Mouse (Mus musculus) spleen, postnatal 4 days (tissue): ENCODE data around the gene Pus7.

Source experiments
- DNase-seq, 2 experiments: peaks; one replicate each; pipeline ENCODE4 v3.0.0; 2022; ENCODE audit warnings: low spot score in 2 of 2

Gene Pus7

DNA sequence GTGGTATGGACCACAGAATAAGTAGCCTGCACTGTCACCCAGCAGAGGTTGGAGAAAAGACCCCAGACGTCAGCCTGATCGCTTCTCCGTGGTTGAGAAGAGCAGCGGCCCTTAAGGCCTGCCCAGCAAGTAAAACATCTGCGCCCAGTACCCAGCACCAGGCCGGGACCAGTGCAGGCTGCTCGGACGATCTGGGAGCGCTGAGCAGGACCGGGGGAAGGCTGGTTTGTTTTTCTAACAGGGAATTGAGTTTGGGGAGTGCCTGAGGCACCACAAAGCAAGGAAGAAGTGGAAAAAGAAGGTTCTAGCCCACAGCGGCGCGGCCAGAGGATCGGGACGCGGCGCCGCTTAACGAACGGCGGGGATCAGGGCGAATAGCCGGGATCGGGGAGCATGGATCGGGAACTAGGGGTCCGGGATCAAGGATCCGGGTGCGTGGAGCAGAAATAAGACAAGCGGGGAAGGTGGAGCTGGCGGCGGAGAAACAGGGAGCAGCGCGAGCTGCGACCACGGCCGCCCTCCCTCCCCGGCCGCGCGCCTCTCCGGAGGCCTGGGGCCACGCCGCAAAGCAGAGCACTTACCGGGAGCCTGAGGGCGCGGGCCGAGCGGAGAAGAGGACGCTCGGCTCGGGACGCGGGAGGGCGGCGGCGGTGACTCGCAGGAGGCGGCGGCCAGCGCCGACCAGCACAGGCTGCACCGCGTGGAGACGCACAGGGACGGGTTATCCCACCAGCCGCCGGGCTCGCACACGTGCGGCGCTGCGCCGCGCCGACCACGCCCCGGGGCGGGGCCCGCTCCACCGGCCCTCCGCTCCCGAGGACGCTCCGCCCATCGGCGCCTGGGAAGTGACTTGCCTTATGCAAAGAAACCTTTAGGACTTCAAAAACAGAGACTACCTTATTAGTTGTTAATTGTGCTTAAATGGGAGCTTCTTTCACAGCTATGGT, at the start of gene Pus7:
Gene Pus7 (minus strand): TSS at position 781 of the 947 bp plus-strand sequence.
- peak; percentile 85 to 93 for DNase-seq

DNA sequence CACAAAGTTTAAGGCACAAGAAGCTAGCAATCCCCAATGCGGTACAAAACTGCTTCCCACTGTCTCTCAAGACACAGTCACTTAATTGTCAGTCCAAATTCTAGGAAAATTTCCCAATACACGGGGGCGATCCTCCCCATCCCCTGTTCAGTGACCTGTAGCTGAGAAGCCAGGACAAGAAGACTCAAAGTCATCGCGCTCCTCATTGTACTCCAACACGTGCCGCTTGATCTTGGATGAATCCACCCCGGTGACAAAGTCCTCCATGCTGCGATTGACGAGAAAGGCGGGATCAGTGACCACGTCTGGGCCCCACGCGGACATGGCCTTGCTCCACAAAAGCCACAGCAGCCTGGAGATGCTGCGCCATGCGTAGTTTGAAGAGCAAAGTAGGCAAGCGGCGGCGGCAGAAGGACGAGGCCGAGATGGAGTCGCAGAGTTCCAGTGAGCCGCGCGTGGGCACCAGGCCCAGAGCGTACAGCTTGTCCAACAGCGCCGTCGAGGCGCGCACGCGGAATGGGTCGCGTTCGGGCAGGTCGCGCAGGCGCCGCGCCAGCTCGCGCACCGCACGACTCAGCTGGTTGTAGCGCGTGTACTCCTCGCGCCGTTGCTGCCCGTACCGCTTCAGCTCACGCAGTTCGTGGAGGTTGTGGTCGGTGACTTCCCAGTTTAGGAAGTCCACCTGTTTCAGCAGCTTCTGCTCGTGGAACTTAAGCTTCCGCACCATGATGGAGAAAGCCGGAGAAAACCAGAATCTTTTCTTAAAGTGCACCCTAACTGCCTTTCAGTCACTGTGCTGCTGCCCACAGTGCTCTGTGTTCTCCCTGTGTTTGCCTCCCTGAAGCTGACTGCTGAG, 47.6 kb upstream of the Pus7 start:
- DNase-seq, result no peak

DNA sequence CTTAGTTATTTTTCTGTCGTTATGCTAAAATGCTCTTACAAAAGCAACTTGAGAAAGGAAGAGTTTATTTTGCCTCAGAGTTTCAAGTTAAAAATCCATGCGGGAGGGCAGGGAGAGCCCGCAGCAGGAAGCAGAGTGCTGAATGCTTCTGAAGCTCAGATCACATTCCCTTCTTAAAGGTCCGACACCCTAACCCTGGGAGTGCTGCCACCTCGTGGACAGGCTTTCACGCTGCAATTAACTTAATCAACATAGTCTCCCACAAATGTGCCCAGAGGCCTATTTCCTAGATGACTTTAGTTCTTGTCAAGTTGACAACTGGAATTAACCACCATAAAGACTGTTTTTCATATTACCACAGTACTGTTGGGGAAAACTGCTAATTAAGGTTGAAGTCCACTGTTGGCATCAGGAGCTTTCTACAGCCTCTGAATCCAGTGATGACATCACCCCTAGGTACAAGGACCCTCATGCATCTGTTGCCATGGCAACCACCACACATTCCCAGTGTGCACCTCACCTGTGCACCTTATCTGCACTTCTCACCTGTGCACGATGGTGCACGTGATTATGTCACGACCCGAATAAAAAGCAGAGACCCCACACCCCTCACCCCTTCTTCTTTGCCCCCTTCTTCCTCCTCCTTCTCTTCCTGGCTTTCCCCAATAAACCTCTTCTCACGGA, 43.0 kb upstream of the Pus7 start:
- DNase-seq, result peak; percentile 69 to 89

DNA sequence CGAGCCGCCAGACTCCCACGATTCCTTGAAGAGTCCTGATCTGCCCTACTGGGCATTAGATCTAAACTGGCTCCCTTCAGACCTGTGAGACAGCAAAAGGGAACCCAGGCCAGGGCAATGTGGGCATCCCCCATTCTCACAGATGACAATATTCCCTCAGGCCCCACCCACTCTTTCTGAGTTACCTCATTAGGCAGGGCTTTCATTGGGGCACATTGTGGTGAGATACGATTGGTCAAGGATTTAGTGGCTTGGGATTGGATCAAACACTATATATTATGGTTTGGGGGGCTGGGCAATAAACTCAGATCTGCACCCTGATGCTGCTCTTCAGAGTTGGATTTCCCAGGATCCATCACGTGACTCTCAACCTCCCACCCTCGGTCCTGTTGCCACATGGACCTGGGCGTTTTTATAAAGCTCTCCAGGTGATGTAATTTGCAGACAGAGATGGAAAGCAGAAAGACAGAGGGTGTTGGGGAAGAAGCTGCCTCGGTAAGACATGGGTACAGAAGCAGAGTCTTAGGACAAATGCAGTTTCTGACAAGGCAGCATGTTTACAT, 40.7 kb upstream of the Pus7 start:
- DNase-seq, result no peak

DNA sequence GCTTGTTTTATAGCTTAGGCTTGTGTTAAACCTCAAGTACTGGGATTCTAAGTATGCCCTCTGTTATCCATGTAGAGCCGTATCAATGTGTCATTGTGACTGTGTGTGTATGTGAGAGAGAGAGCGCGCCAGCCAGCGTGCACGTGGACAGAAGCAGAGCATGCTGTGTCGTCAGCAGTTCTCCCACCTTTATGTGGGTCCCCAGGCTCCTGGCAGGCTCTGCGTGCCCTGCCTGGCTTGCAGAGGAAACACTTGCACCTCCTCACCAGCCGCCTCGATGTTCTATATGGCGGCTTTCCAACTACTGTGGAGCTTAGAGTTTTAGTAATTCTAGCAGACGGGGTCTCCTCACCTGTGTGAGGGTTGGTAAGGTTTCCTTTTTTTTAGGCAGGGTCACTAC, 38.8 kb upstream of the Pus7 start:
- DNase-seq, result no peak

DNA sequence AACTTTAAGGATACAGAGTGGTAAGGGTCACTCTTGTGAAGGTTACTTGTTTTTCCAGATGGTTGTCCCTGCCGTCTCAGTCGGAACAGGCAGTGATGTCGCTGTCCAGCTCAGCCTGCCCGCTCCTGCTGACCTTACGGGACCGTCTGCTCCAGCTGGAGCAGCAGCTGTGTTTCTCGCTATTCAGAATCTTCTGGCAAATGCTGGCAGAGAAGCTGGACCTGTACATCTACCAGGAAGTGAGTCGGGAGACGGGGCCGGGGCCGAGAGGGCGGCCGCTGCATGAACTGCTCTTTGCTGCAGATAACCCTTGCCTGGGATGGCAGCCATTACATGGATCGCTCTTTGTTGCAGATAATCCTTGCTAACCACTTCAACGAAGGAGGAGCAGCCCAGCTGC, 33.2 kb upstream of the Pus7 start:
- DNase-seq, result no peak

DNA sequence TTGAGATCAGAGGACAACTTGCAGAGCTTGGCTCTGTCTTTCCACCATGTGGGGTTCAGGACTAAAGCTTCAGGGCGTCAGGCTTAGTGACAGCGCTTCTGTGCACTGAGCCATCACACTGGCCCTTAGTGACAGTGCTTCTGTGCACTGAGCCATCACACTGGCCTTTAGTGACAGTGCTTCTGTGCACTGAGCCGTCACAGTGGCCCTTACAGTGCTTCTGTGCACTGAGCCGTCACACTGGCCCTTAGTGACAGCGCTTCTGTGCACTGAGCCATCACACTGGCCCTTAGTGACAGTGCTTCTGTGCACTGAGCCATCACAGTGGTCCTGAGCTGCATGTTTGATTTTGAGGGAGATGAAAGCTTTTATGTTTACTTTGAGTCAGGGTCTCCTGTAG, 31.3 kb upstream of the Pus7 start:
- no peak for DNase-seq

DNA sequence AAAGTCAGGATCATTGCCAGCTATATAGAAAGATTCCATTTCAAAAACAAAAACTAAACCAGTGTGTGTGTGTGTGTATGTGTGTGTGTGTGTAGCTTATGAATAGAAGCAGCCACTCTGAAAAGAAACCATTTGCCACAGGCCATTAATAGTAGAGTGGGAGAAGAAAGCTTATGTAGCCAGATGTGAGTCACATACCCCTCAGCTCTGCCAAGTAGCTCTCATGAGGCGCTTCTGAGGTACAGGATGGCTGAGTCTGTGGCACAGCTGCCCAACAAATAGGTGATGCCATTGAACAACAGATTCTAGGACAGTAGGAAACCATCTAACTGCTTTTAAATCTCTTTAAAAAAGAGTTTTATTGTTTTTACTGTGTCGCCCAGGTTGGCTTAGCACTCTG, 9.2 kb upstream of the Pus7 start:
- DNase-seq, result no peak

DNA sequence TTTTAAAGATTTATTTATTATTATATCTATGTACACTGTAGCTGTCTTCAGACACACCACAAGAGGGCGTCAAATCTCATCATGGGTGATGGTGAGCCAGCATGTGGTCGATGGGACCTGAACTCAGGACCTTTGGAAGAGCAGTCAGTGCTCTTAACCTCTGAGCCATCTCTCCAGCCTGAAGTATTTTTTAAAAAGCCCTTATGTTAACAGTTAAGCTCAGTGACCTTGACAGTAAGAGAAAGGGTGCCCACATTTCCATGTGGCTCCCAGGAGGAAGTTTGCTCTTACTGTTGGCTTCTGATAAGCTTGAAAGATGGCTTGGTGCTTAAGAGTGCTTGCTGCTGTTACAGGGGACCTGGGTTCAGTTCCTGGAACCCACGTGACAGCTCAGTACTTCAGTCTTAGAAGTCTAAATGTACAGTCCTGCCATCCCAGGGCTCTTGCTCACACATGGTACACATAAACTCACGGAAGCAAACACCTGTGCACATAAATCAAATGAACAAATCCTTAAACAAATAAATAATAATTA, 5.6 kb upstream of the Pus7 start:
- no peak for DNase-seq

DNA sequence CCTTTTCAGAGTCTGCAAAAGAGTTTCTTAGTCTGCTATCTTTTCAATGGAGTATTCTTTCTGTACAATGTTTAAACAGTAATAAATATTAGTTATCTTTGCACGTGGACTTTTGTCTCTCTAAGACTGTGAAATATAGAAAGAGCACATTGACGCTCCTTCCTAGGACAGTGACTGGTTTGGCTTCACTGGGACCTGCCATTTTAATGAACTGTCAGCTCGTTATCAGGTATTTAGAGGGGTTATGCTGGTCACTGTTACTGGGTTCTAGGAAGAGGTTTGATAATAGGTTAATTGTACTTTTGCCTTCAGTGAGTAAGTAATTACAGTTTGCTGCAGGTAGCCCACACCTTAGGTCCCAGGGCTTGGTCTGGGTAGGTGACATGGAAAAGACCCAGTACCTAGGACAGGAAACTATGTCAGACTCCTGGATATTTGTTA, 4.9 kb upstream of the Pus7 start:
- no peak for DNase-seq

DNA sequence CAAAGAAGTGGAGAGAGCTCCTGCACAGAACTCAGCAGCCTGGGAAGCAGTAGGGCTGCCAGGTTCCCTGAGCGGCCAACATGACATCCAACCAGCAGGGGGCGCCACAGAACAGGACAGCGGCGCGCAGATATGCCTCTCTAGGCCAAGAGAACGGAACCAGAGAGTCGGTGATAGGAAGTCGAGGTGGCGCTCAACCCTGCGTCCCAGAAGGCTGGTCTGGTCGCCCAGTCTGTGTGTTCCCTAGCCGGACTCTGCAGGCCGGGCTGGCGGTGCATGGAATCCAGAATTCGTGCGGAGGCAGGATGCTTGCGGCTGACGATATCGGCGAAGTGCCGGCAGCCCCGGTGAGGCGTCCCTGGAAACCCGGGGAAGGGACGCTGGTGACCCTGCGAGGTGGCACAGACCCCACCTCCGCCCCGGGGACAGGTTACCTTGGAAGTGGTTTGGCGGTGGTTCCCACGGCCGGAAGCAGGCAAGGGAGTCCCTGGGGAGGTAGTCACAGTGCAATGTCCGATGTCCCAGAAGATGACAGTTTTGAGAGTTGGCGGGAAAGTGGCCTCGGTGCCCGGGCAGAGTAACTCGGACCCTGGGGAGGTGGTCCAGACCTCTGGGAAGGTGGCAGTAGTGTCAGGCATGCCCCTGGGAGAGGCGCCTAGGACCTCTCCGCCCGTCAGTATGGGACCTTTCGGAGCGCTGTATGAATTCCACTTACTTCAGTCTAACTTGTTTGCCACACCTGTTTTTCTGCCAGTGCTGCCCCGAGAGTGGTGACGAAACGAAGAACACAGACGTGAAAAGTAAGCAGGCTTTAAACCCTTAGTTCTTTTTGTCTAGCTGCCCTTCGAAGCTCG, 4.3 kb upstream of the Pus7 start, which contains the start of gene Rint1:
Gene Rint1 (plus strand): TSS at position 176 of the 854 bp plus-strand sequence.
- DNase-seq, result peak; percentile 96 to 100

DNA sequence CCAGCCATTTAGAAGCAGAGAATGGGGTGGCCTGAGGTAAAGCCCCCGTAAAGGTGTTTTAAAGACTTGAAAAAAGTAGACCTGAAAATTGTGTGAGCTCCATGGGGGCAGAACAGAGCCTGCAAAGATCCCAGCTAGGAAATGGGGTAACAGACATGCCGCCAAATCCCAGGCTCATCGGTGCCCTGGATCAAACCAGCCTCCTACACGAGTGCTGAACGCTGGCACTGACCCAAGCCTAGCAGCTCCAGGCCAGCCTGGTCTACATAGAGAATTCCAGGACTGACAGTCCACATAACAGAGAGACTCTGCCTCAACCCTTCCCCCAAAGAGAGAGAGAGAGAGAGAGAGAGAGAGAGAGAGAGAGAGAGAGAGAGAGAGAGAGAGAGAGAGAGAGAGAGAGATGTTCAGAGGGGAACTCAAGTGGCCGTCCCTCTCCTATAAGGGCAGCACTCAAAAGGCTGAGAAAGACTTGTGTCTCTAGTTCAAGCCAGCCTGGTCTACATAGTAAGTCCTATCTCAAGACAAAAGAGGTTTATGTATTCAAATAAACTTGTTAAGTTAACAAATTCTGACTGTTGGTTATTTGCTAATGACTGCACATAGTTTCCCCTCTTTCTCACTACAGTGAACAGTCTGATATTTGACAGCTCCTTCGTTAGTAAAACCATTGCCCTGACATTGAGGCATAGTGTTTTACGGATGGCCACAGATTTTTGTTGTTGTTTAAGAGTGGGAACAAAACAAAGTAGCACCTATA, 1.3 kb downstream of the Pus7 start:
- no peak for DNase-seq

DNA sequence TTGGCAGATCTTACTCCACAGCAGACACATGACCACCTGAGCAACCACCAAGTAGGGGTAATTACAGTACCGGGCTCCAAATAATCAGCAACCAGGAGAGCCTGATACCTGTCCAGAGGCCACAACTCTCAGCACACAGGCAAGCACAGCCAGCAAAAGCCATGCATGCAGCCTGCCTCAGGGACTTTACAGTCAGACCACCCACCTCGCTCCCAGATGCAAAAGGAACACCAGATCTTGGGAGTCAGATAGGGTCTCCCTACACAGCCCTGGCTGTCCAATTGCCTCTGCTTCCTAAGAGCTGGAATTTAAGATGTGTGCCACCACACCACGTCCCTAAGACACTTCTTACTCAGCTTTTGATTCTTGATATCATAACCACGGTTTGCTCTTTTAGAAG, 2.3 kb downstream of the Pus7 start:
- DNase-seq, result no peak

DNA sequence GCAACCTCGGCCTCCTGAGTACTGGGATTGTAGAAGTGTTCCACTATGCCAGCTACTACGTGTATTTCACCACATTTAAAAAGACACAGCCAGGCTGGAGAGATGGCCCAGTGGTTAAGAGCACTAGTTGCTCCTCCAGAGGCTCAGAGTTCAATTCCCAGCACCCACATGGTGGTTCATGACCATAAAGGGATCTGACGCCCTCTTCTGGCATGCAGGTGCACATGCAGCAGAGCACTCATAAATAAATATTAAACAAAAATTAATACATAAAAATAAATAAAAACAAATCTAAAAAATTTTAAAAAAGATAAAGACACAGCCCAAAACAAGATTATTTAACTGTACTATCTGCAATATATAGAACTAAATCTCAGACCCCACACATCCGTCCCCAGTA, 3.0 kb downstream of the Pus7 start:
- no peak for DNase-seq

DNA sequence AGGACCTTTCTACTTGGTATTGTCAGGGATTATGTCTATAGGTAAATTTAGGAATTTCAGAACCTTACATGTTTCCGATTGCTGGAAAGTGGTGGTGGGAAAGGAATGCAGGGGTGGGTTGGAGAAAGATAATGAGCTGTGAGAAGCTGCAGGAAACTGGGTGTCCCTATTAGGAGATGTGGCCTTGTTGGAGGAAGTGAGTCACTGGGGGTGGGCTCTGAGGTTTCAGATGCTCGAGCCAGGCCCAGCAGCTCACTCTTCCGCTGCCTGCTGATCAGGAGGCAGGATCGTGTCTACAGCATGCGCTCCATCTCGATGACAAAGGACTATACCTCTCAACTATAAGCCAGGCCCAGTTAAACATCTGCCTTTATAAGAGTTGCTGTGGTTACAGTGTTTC, 9.3 kb downstream of the Pus7 start:
- DNase-seq, result no peak

DNA sequence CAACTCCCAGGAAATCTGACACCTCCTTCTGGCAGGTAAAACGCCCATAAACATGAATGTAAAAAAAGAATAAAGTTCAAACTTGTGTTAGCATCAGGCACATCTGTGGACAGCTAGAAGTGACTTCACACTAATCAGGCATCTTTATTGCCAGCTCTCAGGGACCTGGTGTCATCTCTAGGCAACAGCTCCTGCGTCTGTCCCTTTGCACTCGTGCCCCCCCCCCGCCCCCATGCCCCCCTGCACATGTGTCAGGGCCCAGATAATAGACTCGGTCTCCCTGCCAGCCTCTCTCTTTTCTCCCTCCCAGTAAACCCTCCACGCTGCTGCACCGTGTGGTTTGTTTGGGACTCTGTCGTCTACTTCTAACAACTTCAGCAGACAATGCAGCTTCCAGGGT, 12.4 kb downstream of the Pus7 start:
- DNase-seq, result peak in 1 of 2 experiments; percentile 37

DNA sequence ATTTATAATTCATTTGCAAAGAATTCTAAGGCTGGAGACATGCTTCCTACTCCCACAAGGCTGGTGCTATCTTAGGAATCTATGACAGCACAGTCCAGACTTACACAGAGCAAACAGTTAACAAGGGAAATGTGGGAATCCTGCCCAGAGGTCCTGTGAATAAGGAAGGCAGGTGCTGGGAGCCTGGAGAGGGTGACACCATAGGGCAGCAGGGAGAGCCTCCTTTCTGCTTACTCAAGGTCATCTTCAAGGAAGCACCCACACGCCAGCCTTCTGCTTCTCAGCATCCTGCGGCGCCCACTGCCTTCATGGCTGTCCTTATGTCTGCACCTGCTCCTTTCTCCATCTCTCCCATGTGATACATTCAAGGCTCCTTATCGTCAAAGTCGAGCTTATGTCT, 19.0 kb downstream of the Pus7 start:
- no peak for DNase-seq

DNA sequence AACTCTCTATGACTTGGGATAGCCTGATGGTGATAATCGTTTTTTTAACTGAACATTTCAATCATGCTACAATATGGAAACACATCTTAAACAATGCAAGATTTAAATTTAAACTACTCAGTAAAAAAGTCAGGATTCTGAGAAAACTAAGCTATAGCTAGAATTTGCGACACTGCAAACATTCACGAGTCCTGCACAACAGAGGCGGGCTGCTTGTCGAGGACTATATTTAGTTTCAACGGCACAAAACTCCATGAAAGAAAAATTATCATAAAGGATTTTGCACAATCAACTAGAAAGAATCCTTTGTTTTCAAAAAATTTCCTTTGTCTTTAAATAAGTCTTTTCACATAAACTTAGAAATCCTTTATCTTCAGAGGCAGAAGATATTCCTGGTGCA, 21.0 kb downstream of the Pus7 start:
- no peak for DNase-seq

DNA sequence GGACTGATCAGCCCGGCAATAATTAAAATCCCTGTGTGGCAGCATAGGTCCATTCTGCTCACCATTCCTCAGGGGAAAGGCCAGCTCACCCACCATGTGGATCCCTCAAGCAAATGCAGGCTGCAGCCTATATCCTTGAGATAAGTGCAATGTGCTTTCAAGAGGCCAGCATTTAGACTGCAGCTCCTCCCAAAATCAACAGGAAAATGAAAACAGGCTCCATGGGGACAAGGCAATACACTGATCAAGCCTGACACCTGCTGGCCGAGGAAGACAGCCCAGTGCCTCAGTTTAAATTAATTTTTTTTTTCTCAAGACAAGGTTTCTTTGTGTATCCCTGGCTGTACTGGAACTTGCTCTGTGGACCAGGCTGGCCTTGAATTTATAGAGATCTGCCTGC, 24.9 kb downstream of the Pus7 start:
- DNase-seq, result no peak

DNA sequence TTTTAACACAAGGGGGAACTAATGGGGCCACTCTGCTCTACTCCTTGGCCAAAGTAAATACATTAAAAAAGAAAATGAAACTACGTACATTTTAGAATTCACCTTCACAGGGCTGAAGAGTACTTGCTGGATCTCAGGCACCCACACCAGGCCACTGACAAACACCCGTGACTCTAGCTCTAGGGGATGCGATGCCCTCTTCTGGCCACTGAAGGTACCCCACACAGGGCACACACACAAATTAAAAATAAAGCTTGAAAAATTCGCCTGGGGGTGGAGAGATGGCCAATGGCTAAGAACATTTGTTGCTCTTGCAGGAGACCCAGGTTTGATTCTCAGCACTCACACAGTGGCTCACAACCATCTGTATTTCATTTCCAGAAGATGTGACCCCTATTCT, 27.1 kb downstream of the Pus7 start:
- DNase-seq, result no peak
